Mouse (Mus musculus) hindbrain, embryonic 12.5 days (tissue): Measurements from ENCODE around the gene Tgfbr3. TPM values are rescaled to one million over a fixed set of nuclear protein-coding genes. Genes with fewer than 3 reads are reported as not detected.

Source experiments
- ATAC-seq: fragments of 200-750 bp; cut with Nextera tagmentation; 2 replicates; pipeline ENCODE4 v1.8.0; 2017; ENCODE audit warnings: moderate TSS enrichment; ENCODE audit not compliant: low FRiP score
- H3K27ac ChIP-seq: fragments of 300-500 bp; sonication (generic); 2 replicates; pipeline ENCODE4 v1.5.1; 2016; ENCODE audit warnings: mild to moderate bottlenecking
- H3K27me3 ChIP-seq: fragments of 300-500 bp; sonication (generic); 2 replicates; pipeline ENCODE4 v1.6.1; 2016; ENCODE audit warnings: mild to moderate bottlenecking
- H3K36me3 ChIP-seq: fragments of 300-500 bp; sonication (generic); 2 replicates; pipeline ENCODE4 v1.6.1; 2016; ENCODE audit warnings: mild to moderate bottlenecking
- H3K4me1 ChIP-seq: fragments of 300-500 bp; sonication (generic); 2 replicates; pipeline ENCODE4 v1.6.1; 2016
- H3K4me2 ChIP-seq: fragments of 300-500 bp; sonication (generic); replicated peaks from 2 replicates; pipeline ENCODE4 v1.6.1; 2016; ENCODE audit warnings: mild to moderate bottlenecking
- H3K4me3 ChIP-seq: fragments of 300-500 bp; sonication (generic); 2 replicates; pipeline ENCODE4 v1.5.1; 2016; ENCODE audit warnings: mild to moderate bottlenecking
- H3K9ac ChIP-seq: fragments of 300-500 bp; sonication (generic); 2 replicates; pipeline ENCODE4 v1.6.1; 2016; ENCODE audit warnings: mild to moderate bottlenecking, moderate library complexity
- H3K9me3 ChIP-seq: fragments of 300-500 bp; sonication (generic); replicated peaks from 2 replicates; pipeline ENCODE4 v1.6.1; 2016; ENCODE audit warnings: mild to moderate bottlenecking
- WGBS: fragments of 180-500 bp; shearing (Covaris S2); methylation state at CpG from one replicate; pipeline ENCODE4 v1.1.7; 2016; 5-methylcytosine and 5-hydroxymethylcytosine counted together
- polyA plus RNA-seq: library from polyadenylated mRNA; unstranded; fragments of >200 nt; fragmentation: Nextera tagmentation; extraction: Ambion mirVana; gene quantifications from 2 replicates; pipeline ENCODE4 v1.2.1, GENCODE M21; 2016

The Tgfbr3 gene
- polyA plus RNA-seq, 1 experiment from 2014 or later = 12.0 TPM

DNA sequence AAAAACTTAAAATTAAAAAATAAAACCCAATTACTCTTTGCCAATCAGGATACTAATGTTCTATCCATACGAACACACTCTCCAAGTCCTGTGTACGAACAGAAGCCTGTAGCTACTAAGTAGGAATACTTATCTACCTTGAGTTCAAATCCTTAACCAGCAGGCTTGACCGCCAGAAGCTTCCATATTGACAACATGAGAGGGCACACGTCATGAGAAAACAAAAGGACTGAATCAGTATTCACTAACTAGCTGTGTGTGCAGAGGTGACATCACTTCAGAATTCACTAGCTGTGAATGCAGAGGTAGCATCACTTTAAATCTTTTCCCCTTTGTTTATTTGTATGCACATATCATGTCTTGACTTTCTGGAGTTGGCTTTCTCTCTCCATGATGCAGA, 4.6 kb upstream of the Tgfbr3 start:
- H3K9ac ChIP-seq = no peak overlapping the region
- no peak overlapping the region for H3K4me2 ChIP-seq
- peaks cover 16% of the 10 kb centered on the region; the same call in 1 of the 2 replicates for H3K4me1 ChIP-seq
- no peaks in the 10 kb centered on the region for H3K36me3 ChIP-seq
- ATAC-seq = no peak
- H3K4me3 ChIP-seq = no peak overlapping the region
- 81% methylated on average over 4 of the region's 4 CpGs for WGBS
- H3K9me3 ChIP-seq = no peaks in the 10 kb centered on the region
- H3K27me3 ChIP-seq = 0 out of 2 replicates have a peak, but pooled peaks cover 3% of the 10 kb centered on the region
- no peak overlapping the region for H3K27ac ChIP-seq

DNA sequence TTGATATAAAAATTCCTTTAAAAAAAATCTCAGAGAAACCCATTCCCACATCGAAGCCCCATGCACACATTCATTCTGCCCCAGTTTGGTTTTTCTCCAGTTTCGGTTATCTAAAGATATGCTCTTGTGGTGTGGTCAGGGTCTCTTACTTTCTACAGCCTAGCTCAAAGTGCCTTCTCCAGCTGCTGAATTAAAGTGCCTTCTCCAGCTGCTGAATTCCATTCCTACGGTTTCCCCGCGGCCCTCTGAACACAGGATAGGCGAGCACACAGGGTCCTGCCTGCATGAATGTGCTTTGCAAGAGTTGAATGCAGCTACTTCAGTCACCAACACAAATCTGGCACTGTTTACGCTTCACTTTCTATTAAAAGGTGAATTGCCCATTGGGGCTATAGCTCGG, 557 bp upstream of the Tgfbr3 start:
- H3K27ac ChIP-seq = no peak overlapping the region
- peak overlapping the region; percentile 59 for H3K9ac ChIP-seq
- WGBS = 33% methylated on average over 8 of the region's 8 CpGs
- H3K27me3 ChIP-seq = peaks cover 13% of the 10 kb centered on the region
- ATAC-seq = no peak
- H3K36me3 ChIP-seq = no peaks in the 10 kb centered on the region
- peaks cover 10% of the 10 kb centered on the region for H3K4me1 ChIP-seq
- peak overlapping the region; percentile 97 for H3K4me2 ChIP-seq
- peak overlapping the region; percentile 62 for H3K4me3 ChIP-seq
- H3K9me3 ChIP-seq = no peaks in the 10 kb centered on the region

DNA sequence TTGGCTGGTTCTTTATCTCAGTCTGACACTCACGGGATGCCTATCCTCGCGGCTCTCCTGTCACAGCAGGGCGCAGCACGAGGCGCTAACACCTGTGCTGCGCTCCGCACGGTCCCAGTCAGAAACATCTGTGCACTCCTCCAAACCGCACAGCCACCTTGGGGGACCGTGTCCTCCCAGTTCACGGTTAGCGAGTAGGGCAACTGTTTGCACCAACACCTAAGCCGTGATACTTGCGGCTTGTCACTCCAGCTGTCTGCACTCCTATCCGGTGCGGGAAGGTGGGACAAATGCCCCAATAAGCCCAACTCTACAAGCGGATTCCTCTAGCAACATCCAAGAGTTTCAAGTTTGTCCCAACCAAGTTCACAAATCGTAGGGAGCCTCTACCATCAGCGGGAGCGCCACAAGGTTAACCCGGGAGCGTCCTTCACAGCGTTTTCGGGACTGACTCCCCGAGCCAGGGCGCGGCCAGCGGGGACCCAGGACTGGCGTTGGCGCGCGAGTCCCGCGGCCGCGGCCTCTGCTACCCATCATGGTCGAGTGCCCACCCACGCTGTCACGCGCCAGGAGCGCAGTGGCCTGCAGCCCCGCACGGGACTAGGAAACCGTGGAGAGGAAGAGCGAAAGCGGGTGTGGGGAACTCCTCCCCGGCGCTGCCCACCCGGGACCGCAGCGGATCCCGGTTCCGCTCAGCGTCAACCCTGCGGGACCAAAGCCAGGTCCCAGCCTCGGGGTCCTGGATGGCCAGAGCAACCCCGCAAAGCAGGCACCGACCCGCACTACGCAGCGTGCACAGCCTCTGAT, 799 bp downstream of the Tgfbr3 start:
- Histone ChIP-seq H3K27me3 (peaks cover 13% of the 10 kb centered on the region), H3K27ac (peak overlapping the region; percentile 81), H3K4me2 (peak overlapping the region; percentile 97), H3K36me3 (no peaks in the 10 kb centered on the region), H3K4me3 (peak overlapping the region; percentile 62), H3K9ac (peak overlapping the region; percentile 59), H3K9me3 (no peaks in the 10 kb centered on the region), H3K4me1 (peaks cover 10% of the 10 kb centered on the region)
- peak; percentile 38 for ATAC-seq
- WGBS = 2% methylated on average over 60 of the region's 62 CpGs

DNA sequence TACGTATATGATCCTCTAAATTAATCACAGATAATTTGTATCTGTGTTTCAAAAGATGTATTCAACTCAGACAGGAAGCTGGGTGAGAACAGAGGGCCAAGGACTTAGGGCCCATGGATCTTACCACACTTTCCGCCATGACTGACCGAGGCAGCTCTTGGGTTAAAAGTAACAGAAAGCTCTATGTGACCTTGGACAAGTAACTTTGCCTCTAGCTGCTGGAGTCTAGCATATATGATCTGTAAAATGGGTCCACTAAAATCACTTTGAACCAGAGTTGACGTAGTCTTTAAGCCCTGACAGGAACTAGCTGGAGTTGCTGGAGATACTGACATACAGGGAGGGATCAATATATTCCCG, 1.5 kb downstream of the Tgfbr3 start:
- peak overlapping the region; percentile 62 for H3K4me3 ChIP-seq
- peak overlapping the region; percentile 97 for H3K4me2 ChIP-seq
- no peaks in the 10 kb centered on the region for H3K36me3 ChIP-seq
- no peak for ATAC-seq
- H3K9me3 ChIP-seq = no peaks in the 10 kb centered on the region
- peaks cover 10% of the 10 kb centered on the region for H3K4me1 ChIP-seq
- peaks cover 13% of the 10 kb centered on the region for H3K27me3 ChIP-seq
- H3K27ac ChIP-seq = no peak overlapping the region
- H3K9ac ChIP-seq = no peak overlapping the region
- WGBS = 49% methylated on average over 5 of the region's 5 CpGs

DNA sequence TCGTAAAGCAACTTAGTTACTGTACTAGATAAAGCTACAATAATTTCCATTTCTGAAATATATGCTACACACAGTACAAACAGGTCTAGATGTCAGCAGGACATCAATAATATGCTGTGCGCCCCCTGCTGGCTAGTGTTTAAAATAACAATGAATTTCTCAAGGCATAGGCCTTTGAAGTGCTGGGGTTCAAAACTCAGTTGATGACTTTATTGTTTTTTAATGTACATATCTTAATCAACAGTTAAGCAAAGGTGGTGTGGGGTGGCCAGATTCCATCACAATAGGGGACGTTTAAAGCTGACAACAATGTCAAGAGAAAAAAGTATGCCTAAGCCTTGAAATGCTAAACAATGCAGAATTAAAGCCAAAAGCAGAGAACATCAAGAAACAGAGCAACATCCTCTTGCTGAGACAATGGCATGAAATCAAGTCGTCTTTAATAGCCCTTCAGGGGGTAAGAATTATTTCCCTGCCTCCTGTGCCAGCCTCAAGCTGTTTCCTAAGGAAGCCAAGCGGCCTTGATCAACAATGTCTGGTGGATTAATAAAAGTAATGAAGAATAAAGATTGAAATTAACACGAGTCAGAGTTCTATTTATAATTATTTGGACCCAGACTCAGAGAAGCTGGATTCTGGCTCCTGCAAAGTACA, 2.0 kb downstream of the Tgfbr3 start:
- no peaks in the 10 kb centered on the region for H3K9me3 ChIP-seq
- H3K27ac ChIP-seq = no peak overlapping the region
- no peaks in the 10 kb centered on the region for H3K36me3 ChIP-seq
- no peak overlapping the region for H3K9ac ChIP-seq
- H3K27me3 ChIP-seq = peaks cover 13% of the 10 kb centered on the region
- ATAC-seq = no peak
- WGBS = 33% methylated on average over 6 of the region's 6 CpGs
- peak overlapping the region; percentile 97; the same call in 1 of the 2 replicates for H3K4me2 ChIP-seq
- peaks cover 10% of the 10 kb centered on the region for H3K4me1 ChIP-seq
- no peak overlapping the region for H3K4me3 ChIP-seq

DNA sequence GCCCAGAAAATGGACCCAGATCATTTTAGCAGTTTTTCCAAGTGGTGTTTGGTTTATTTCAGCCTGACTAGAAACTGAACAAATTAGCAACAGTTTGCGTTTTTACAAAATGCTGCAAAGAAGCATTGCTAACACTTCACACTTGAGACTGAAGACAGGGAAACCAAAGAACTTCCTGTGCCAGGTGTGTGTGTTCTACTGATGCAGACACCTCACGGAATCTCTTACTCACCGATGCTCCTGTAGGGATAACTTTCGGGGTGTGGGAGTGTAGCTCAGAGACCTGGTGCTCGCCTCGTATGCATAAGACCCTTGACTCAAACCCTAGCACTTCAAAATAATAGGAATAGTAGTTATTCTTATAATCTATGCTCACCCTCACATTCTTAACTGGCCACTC, 3.9 kb downstream of the Tgfbr3 start:
- 83% methylated on average over 6 of the region's 6 CpGs for WGBS
- no peak overlapping the region for H3K27ac ChIP-seq
- no peak overlapping the region for H3K9ac ChIP-seq
- no peaks in the 10 kb centered on the region for H3K36me3 ChIP-seq
- no peaks in the 10 kb centered on the region for H3K9me3 ChIP-seq
- ATAC-seq = no peak
- H3K4me1 ChIP-seq = peaks cover 10% of the 10 kb centered on the region
- no peak overlapping the region for H3K4me2 ChIP-seq
- no peak overlapping the region for H3K4me3 ChIP-seq
- peaks cover 10% of the 10 kb centered on the region for H3K27me3 ChIP-seq

DNA sequence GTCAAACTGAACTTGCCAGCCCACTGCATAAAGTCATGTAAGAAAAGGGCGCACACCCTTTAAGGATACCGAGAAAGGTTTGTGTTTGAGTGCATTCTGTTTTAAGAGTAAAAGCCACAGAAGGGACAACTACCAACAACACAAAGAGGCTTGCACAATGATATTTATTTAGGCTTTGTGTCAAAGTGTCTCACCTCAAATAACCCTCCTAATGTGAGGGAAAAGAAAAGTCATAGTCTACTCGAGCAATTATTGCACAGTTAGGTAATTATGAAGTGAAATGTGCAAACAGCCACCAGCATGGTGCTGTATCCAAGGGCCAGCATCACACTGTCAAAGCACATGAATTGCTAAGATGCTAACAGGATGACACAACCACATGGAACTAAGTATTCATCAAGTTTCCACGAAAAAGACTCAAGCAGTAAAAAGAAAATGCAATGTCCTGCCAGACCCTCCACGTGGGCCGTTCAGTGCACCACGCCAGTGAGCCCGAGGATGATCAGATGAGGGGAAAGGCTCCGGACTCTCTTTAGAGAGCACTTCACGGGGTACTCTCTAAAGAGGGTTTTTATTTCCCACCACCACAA, 5.4 kb downstream of the Tgfbr3 start:
- ATAC-seq = no peak
- 0 out of 2 replicates have a peak, but pooled peaks cover 3% of the 10 kb centered on the region for H3K9me3 ChIP-seq
- H3K27ac ChIP-seq = no peak overlapping the region
- no peak overlapping the region for H3K4me2 ChIP-seq
- 80% methylated on average over 10 of the region's 10 CpGs for WGBS
- H3K4me1 ChIP-seq = peaks cover 4% of the 10 kb centered on the region
- peaks cover 10% of the 10 kb centered on the region for H3K27me3 ChIP-seq
- H3K36me3 ChIP-seq = no peaks in the 10 kb centered on the region
- no peak overlapping the region for H3K9ac ChIP-seq
- no peak overlapping the region for H3K4me3 ChIP-seq

DNA sequence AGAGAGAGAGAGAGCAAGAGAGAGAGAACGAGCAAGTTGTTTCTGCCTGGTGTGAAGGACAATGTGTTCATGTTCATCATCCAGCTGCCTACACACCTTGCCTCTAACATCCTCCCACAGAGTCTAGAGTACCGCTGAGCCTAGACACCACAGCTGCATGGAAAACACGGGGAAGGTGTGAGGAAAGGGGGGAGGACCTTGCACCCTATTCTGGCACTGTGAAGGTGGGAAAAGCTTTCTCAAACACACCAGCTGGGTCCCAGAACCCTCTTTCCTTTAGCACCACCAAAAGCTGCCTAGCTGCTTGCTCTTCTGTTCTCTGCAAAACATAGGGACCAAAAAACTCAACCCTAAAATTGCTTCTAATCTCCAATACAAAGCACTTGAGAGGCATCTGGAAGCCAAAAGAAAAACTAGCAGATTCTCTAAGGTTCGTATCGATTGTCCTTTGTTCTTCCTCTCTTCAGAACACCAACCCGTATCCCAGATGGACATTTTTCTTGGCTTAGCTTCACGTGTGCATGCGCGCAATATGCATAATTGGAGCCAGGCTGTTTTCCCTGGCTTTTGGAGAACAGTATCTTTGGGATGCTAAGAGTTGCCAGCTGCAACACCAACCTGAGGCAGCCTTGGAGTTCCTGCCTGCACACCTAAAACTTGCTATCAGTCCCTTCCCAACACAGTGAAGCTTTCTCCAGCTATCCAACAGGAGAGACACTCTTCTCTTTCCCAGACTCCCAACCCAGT, 6.7 kb downstream of the Tgfbr3 start:
- Histone ChIP-seq H3K27ac (no peak overlapping the region), H3K4me3 (no peak overlapping the region), H3K9ac (no peak overlapping the region), H3K4me2 (no peak overlapping the region), H3K4me1 (no peaks in the 10 kb centered on the region), H3K27me3 (no peaks in the 10 kb centered on the region), H3K36me3 (no peaks in the 10 kb centered on the region), H3K9me3 (0 out of 2 replicates have a peak, but pooled peaks cover 3% of the 10 kb centered on the region)
- no peak for ATAC-seq
- WGBS = 70% methylated on average over 9 of the region's 9 CpGs

DNA sequence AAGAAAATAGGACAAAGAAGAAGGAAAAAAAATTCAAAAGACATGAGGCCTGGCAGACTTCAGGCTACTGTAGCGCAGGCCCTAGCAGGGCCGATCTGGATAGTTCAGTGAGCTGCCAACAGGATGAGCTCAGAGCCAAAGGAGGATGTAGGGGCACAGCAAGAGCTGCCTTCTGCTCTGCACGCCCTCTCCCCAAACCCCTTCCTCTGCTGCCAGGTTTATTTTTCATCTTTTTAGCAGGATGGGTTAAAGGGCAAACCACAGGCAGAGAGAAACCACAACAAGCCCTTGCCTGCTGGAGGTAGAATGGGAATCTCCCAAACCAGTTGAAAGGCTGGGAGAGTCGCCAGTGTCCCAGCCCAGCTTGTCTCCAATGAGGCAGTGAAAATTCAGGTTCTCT, 10.2 kb downstream of the Tgfbr3 start:
- WGBS = 65% methylated on average over 4 of the region's 4 CpGs
- Histone ChIP-seq H3K4me3 (no peak overlapping the region), H3K27ac (no peak overlapping the region), H3K36me3 (no peaks in the 10 kb centered on the region), H3K4me2 (no peak overlapping the region), H3K9me3 (0 out of 2 replicates have a peak, but pooled peaks cover 3% of the 10 kb centered on the region), H3K27me3 (no peaks in the 10 kb centered on the region), H3K4me1 (no peaks in the 10 kb centered on the region), H3K9ac (no peak overlapping the region)
- no peak for ATAC-seq

DNA sequence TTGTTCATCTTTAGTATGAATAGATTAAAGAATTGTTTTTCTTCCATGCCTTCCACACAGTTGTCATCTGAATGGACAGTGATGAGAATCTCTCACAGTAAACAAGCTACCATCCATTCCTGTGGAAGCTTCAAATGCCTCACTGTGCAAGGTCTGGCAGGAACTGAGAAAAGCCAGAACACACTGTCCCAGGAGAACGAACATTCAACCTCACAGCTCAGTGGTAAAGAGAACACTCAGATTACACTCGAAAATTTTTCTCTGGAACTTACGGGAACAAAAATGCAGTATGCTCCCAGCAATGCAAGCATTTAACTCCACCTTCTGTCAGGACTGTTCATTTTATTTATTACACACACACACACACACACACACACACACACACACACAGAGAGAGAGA, 13.2 kb downstream of the Tgfbr3 start:
- ATAC-seq = no peak
- Histone ChIP-seq H3K27ac (no peak overlapping the region), H3K4me1 (peaks cover 8% of the 10 kb centered on the region; the same call in 1 of the 2 replicates), H3K9ac (no peak overlapping the region), H3K9me3 (0 out of 2 replicates have a peak, but pooled peaks cover 3% of the 10 kb centered on the region), H3K4me2 (no peak overlapping the region), H3K36me3 (no peaks in the 10 kb centered on the region), H3K4me3 (no peak overlapping the region), H3K27me3 (no peaks in the 10 kb centered on the region)
- WGBS = 65% methylated on average over 3 of the region's 3 CpGs

DNA sequence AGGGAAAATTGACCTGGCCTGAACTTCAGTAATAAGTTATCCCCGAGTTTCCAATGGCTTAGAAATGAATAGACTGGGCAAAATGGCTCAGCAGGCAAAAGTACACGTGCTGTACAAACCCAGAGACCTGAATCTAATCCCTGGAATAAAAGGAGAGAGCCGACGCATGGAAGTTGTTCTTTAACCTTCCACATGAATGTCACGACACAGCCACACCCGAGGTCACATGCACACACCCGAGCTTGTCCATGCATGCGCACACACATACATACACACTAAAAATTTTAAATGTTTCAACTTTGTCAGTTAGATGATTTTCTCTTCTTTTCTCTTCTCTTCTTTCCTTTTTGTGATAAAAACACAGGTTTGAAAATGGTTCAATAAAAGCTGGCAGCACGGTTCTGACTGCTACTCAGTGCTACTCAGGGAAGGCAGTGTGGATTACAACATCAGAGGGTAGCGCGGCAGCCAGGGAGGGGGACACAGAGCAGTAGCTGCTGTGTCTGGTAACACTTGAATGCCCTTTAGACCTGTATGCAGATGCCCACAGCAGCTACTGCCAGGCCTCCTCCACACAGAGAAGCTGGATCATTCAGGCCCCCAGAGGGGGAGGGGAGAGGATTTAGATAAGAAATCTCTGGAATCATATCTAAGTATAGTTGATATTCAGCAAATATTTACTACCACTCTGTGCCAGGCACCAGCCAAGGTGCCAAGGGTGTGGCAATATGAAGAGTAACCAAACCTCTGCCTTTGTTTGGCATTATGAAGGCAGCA, 17.0 kb downstream of the Tgfbr3 start:
- H3K4me1 ChIP-seq = peaks cover 17% of the 10 kb centered on the region
- 51% methylated on average over 11 of the region's 11 CpGs for WGBS
- H3K9me3 ChIP-seq = no peaks in the 10 kb centered on the region
- H3K36me3 ChIP-seq = no peaks in the 10 kb centered on the region
- ATAC-seq = no peak
- H3K4me2 ChIP-seq = no peak overlapping the region
- no peak overlapping the region for H3K27ac ChIP-seq
- no peak overlapping the region for H3K9ac ChIP-seq
- H3K4me3 ChIP-seq = no peak overlapping the region
- H3K27me3 ChIP-seq = no peaks in the 10 kb centered on the region
